Mouse (Mus musculus) layer of hippocampus, postnatal 36 days (tissue): Measurements from ENCODE around the gene Vmn1r237. TPM values are rescaled to one million over a fixed set of nuclear protein-coding genes. Genes with fewer than 3 reads are reported as not detected.
A peak's percentile ranks its signal among the peaks of the same experiment; 100 is the strongest.

Experiments used
- DNase-seq, 2 experiments: peaks; one replicate each; pipeline ENCODE4 v3.0.0; 2022
- microRNA-seq, 2 experiments: library from miRNA; unstranded; fragments of <30 nt; microRNA quantifications; one replicate each; pipeline ENCODE4 v1.2.0; 2021
- total RNA-seq, 2 experiments: library from RNA; stranded (reverse); gene quantifications; 2 replicates each; pipeline ENCODE4 v1.2.3; 2021

Vmn1r237 gene
- not detected for total RNA-seq

DNA sequence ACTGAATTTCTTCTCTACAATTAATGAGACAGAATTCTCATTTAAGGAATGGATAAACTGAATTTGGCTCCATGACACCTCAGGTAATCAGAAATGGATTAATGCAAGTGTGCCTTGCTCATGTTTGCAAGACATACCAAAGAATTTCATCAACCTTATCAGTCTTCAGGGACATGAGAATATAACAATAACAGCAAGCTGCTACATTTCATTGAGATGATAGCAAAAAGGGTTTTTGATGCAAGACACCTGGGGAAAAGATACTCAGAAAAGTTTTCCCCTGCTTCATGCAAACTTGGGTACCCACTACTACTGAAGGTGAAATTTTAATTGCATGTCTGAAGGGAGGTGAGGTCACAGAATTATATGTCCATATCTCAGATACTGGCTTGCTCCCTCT, at the start of gene Vmn1r237:
Gene Vmn1r237 (plus strand): TSS at position 301 of the 400 bp plus-strand sequence.
- DNase-seq: no peak

DNA sequence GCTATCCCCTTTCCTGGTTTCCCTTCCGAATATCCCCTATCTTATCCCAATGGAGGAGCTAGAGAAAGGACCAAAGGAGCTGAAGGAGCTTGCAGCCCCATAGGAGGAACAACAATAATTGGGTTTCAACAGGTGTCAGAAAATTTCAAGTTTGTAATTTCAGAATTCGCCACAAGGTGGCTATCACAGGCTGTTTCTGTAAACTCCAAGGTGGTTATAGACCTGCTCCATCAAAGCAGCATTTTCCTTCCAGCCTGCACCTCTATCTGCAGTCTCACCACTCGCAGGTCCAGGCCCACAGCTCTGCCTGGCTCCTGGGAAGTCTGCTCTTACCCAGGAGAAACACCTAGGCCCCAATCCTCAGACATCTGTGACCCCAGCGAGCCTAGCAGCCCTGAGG, 39.6 kb upstream of the Vmn1r237 start:
- peak in 1 of 2 experiments; percentile 16 for DNase-seq

DNA sequence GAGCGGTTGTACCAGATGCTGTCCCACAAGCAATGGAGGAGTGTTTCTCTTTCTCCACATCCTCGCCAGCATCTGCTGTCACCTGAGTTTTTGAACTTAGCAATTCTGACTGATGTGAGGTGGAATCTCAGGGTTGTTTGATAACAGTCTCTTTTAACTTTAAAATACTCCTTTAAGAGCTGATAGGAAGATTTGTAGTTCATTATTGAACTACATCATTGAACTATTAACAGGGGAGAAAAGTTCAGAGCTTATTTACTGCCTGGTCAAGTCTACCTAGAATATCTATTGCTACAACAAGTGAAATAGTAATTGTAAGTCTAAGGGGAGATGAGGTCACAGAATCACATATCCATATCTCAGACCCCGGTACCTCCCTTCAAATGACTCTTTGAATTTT, 29.0 kb upstream of the Vmn1r237 start, which contains the start of gene Vmn1r236:
Gene Vmn1r236 (plus strand): TSS at position 301 of the 400 bp plus-strand sequence.
- DNase-seq: no peak

DNA sequence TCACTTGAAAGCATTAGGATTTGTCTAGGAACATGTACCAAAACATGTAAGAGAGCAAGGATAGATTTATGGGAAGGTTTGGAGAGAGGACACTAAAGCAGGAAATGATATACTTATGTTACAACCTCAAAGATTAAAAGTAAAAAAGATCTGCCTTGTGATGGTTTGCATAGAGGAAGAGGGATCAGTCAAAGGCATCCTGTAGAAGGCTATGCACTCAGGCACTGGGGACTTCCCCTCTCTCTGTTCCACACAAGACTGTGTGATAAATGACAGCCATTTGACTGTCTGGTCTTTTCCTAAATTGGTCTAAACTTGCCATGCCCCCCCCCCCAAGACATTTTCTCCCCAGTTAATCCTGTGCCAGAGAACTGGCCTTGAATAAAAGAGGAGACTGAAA, 27.3 kb upstream of the Vmn1r237 start:
- DNase-seq: no peak

GRCm38 (mm10) chr17:21289695-21290094, 22.0 kb upstream of the Vmn1r237 start:
- DNase-seq: no peak

Small RNAs within 50 kb of the gene (microRNA-seq; reads per million reads assigned to microRNA genes)
- 0 reads per million in 2 experiments for gene Gm26384

Other genes starting within 250 kb of the Vmn1r237 start
- gene Vmn1r234, start 85.8 kb upstream of the Vmn1r237 start, total RNA-seq: not detected
- gene Vmn1r235, start 55.5 kb upstream of the Vmn1r237 start, total RNA-seq: not detected
- not detected for gene Vmn1r236, start 28.9 kb upstream of the Vmn1r237 start, total RNA-seq
- 1 to 10 TPM; 1.6 to 1.9 TPM for gene Zfp677, start 71.9 kb downstream of the Vmn1r237 start, total RNA-seq
- 1 to 10 TPM in 1 of 2 experiments, under 1 TPM in 1; 0.86 to 1.2 TPM for gene Zfp54, start 111.4 kb downstream of the Vmn1r237 start, total RNA-seq
- gene Zfp51, start 138.5 kb downstream of the Vmn1r237 start, total RNA-seq: 1 to 10 TPM; 3.4 to 4.2 TPM
- gene Zfp53, start 177.1 kb downstream of the Vmn1r237 start, total RNA-seq: 1 to 10 TPM; 4.3 to 4.7 TPM
- gene Zfp52, start 223.7 kb downstream of the Vmn1r237 start, total RNA-seq: 1 to 10 TPM; 7.5 to 8.9 TPM